In genomic region chr1:87970381-87970780, GRCm38 (mm10) we compare ENCODE assay signal across 25 mouse cellular contexts. TPM values are rescaled to one million over a fixed set of nuclear protein-coding genes. Genes with fewer than 3 reads are reported as not detected.
DNase-seq lines count a peak whose midpoint lies in the region; ATAC-seq and TF ChIP-seq lines count a peak whose summit lies in the region.
"Had no signal": no experiment of that assay in that cellular context is flagged by ENCODE, and none has a peak within 500 bp of the region (broad histone marks: within the 10 kb centered on the region; RNA-seq: fewer than 3 reads in every experiment).

No protein-coding gene starts in this region.

- H3K4me1 ChIP-seq in heart, embryonic 12.5 days (replicated peaks), result no peaks in the 10 kb centered on the region
- peaks cover 9% of the 10 kb centered on the region for H3K4me1 ChIP-seq in liver, embryonic 13.5 days (replicated peaks)
- H3K4me1 ChIP-seq in liver, embryonic 11.5 days (replicated peaks; ENCODE audit: control insufficient read depth, insufficient read depth, low read length), result 0 out of 2 replicates have a peak, but pooled peaks cover 3% of the 10 kb centered on the region
- peaks cover 16% of the 10 kb centered on the region for H3K4me1 ChIP-seq in G1E (ENCODE audit: insufficient read depth, low read depth, low read length)
- H3K4me1 ChIP-seq: embryonic facial prominence, embryonic 10.5 days; embryonic facial prominence, embryonic 12.5 days; forebrain, embryonic 15.5 days had no signal

- WGBS in heart, embryonic 12.5 days, result 73% methylated on average over 4 of the region's 4 CpGs
- 59% methylated on average over 4 of the region's 4 CpGs for WGBS in liver, embryonic 13.5 days (ENCODE audit: insufficient replicate concordance)
- WGBS in liver, embryonic 11.5 days, result 70% methylated on average over 4 of the region's 4 CpGs
- WGBS in large intestine, adult 2 months, result 51% methylated on average over 4 of the region's 4 CpGs

- no peak for TF ChIP-seq CTCF in G1E (IDR thresholded peaks at IDR 0.05; ENCODE audit: low read depth, low read length)

- intact Hi-C loops in left cerebral cortex, postnatal 10 days (cut with DNase I), result no loop called here

- H3K4me2 ChIP-seq in heart, embryonic 12.5 days, result no peak overlapping the region
- no peak overlapping the region for H3K4me2 ChIP-seq in liver, embryonic 13.5 days
- H3K4me2 ChIP-seq in liver, embryonic 11.5 days, result no peak overlapping the region
- H3K4me2 ChIP-seq: embryonic facial prominence, embryonic 12.5 days; forebrain, embryonic 13.5 days; forebrain, embryonic 15.5 days had no signal

- no peak overlapping the region for H3K9ac ChIP-seq in heart, embryonic 12.5 days
- no peak overlapping the region for H3K9ac ChIP-seq in liver, embryonic 13.5 days
- H3K9ac ChIP-seq in liver, embryonic 11.5 days (ENCODE audit: low read depth, low read length), result no peak overlapping the region
- H3K9ac ChIP-seq: embryonic facial prominence, embryonic 12.5 days; forebrain, embryonic 13.5 days; forebrain, embryonic 15.5 days; forebrain, postnatal 0 days had no signal

- no peaks in the 10 kb centered on the region for H3K27me3 ChIP-seq in heart, embryonic 12.5 days (replicated peaks)
- H3K27me3 ChIP-seq in liver, embryonic 13.5 days, result no peaks in the 10 kb centered on the region
- no peaks in the 10 kb centered on the region for H3K27me3 ChIP-seq in liver, embryonic 11.5 days (replicated peaks; ENCODE audit: control insufficient read depth, insufficient read depth, low read length)
- H3K27me3 ChIP-seq in G1E (ENCODE audit: insufficient read depth, low read length), result no peaks in the 10 kb centered on the region
- H3K27me3 ChIP-seq: CH12.LX; embryonic facial prominence, embryonic 12.5 days; forebrain, embryonic 13.5 days; forebrain, embryonic 15.5 days had no signal

- no peak overlapping the region for H3K4me3 ChIP-seq in heart, embryonic 12.5 days
- no peak overlapping the region for H3K4me3 ChIP-seq in liver, embryonic 13.5 days (replicated peaks)
- no peak overlapping the region for H3K4me3 ChIP-seq in liver, embryonic 11.5 days (ENCODE audit: low read depth, low read length)
- no peak overlapping the region for H3K4me3 ChIP-seq in G1E (ENCODE audit: low read depth, low read length)
- H3K4me3 ChIP-seq: embryonic facial prominence, embryonic 10.5 days; embryonic facial prominence, embryonic 12.5 days; erythroblast, embryonic 14.5 days; forebrain, embryonic 10.5 days; forebrain, embryonic 13.5 days; forebrain, embryonic 15.5 days had no signal

- peaks cover 61% of the 10 kb centered on the region for H3K36me3 ChIP-seq in heart, embryonic 12.5 days
- peaks cover 21% of the 10 kb centered on the region for H3K36me3 ChIP-seq in liver, embryonic 13.5 days
- peaks cover 4% of the 10 kb centered on the region; the same call in 1 of the 2 replicates for H3K36me3 ChIP-seq in liver, embryonic 11.5 days (ENCODE audit: control insufficient read depth, insufficient read depth, low read length)
- peaks cover 69% of the 10 kb centered on the region for H3K36me3 ChIP-seq in G1E (replicated peaks)

- no peak for ATAC-seq in heart, embryonic 12.5 days (ENCODE audit: insufficient number of reproducible peaks, low FRiP score)
- peak; percentile 51; the same call in 1 of the 2 replicates for ATAC-seq in liver, embryonic 13.5 days (ENCODE audit: low read depth)
- no peak for ATAC-seq in liver, embryonic 11.5 days (replicated peaks; ENCODE audit: low FRiP score)
- peak; percentile 32; the same call in 1 of the 2 replicates for ATAC-seq in G1E (ENCODE audit: extremely low read depth, insufficient number of reproducible peaks, low FRiP score, poor library complexity, severe bottlenecking)
- ATAC-seq: CD4-positive, CD25-positive, alpha-beta regulatory T cell, adult 4 months; forebrain, embryonic 13.5 days; forebrain, embryonic 15.5 days; forebrain, postnatal 0 days had no signal

- peak; percentile 44 for DNase-seq in heart, adult 11 months
- no peak for DNase-seq in liver, embryonic 13.5 days
- no peak for DNase-seq in liver, embryonic 11.5 days (ENCODE audit: low spot score)
- DNase-seq in G1E (ENCODE audit: low spot score), result no peak
- DNase-seq in large intestine, adult 2 months (ENCODE audit: low read depth, low spot score), result peak; percentile 14
- no peak for DNase-seq in left cerebral cortex, postnatal 10 days (ENCODE audit: extremely low spot score in 1 of 2, low spot score in 2 of 2)
- DNase-seq: adrenal gland, adult 2 months; adrenal gland, postnatal 10 days; adrenal gland, postnatal 36 days; B cell, adult 2 months; cerebellum, adult 11-12 months; cerebellum, adult 2 months; cerebellum, adult 9-10 months; cerebellum, postnatal 10 days; cerebellum, postnatal 25 days; forebrain, postnatal 0 days had no signal

- H3K9me3 ChIP-seq in heart, embryonic 12.5 days (replicated peaks), result no peaks in the 10 kb centered on the region
- H3K9me3 ChIP-seq in liver, embryonic 13.5 days (replicated peaks), result no peaks in the 10 kb centered on the region
- no peaks in the 10 kb centered on the region for H3K9me3 ChIP-seq in liver, embryonic 11.5 days (ENCODE audit: control insufficient read depth, low read length)
- no peaks in the 10 kb centered on the region for H3K9me3 ChIP-seq in G1E (replicated peaks)
- H3K9me3 ChIP-seq: embryonic facial prominence, embryonic 10.5 days; embryonic facial prominence, embryonic 12.5 days; forebrain, embryonic 10.5 days; forebrain, embryonic 13.5 days; forebrain, embryonic 15.5 days had no signal

- no peak overlapping the region for H3K27ac ChIP-seq in heart, embryonic 12.5 days (ENCODE audit: poor library complexity, severe bottlenecking)
- H3K27ac ChIP-seq in liver, embryonic 13.5 days, result no peak overlapping the region
- H3K27ac ChIP-seq in liver, embryonic 11.5 days (ENCODE audit: low read depth, low read length), result no peak overlapping the region
- H3K27ac ChIP-seq: embryonic facial prominence, embryonic 10.5 days; embryonic facial prominence, embryonic 12.5 days; forebrain, embryonic 10.5 days; forebrain, embryonic 13.5 days; forebrain, embryonic 15.5 days had no signal

RNA-seq across cellular contexts. Expression of gene Usp40, which starts 38.0 kb away (rescaled TPM):
- polyA plus RNA-seq in heart, embryonic 12.5 days (2016; fragmentation: Nextera tagmentation; extraction: Ambion mirVana), result 32.7 and 35.4 TPM in 2 replicates
- polyA plus RNA-seq in liver, embryonic 13.5 days (2015; fragmentation: Nextera tagmentation; extraction: Ambion mirVana), result 7.5 and 9.2 TPM in 2 replicates
- 17.9 and 20.5 TPM in 2 replicates for polyA plus RNA-seq in liver, embryonic 11.5 days (2014; fragmentation: Nextera tagmentation; extraction: Ambion mirVana)
- total RNA-seq in G1E (2014; fragmentation: Nextera tagmentation) (104 and 109 TPM in 2 replicates), G1E (2017) (43.5 and 43.7 TPM in 2 replicates)
- polyA plus RNA-seq in G1E (2012), result 2.4 and 4.2 TPM in 2 replicates
- polyA plus RNA-seq in large intestine, adult 2 months (2012; rRNA removed), result 6.0 and 10.4 TPM in 2 replicates
- total RNA-seq in left cerebral cortex, postnatal 10 days (2021), result 10 to 100 TPM; 21.1 to 21.9 TPM

Comparison
In these comparisons a context has a peak if more than half of its experiments do, and no peak if none do; other contexts are left out.
1. ATAC-seq: peak in liver, embryonic 13.5 days (single experiment) and G1E (single experiment); none in heart, embryonic 12.5 days (single experiment) and liver, embryonic 11.5 days (single experiment).
2. DNase-seq: peak in heart, adult 11 months (single experiment) and large intestine, adult 2 months (single experiment); none in liver, embryonic 13.5 days (single experiment), liver, embryonic 11.5 days (single experiment), G1E (single experiment) and left cerebral cortex, postnatal 10 days (0 of 2).